Comparison of ENCODE assay signal across 24 mouse cellular contexts in the genomic region with DNA sequence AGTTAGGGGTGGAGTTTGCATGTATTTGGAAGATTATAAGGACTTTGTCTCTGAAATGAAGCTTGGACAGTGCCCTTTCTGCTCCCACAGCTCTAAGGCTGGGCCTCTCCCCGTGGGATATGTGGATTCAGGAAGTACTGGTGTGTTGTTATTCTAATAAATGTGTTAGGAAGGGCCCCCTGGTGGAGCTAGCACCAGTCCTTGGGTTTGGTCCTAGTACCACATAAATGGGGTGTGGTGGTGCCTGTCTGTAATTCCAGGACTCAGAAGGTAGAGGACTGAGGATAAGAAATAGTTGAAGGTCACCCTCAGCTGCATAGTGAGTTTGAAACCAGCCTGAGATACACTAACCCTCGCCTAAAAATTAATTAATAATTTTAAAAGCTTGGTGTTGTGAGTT. TPM values are rescaled to one million over a fixed set of nuclear protein-coding genes. Genes with fewer than 3 reads are reported as not detected.
DNase-seq lines count a peak whose midpoint lies in the region; ATAC-seq and TF ChIP-seq lines count a peak whose summit lies in the region.
"Had no signal": no experiment of that assay in that cellular context is flagged by ENCODE, and none has a peak within 500 bp of the region (broad histone marks: within the 10 kb centered on the region; RNA-seq: fewer than 3 reads in every experiment).

No protein-coding gene starts in this region.

- WGBS in heart, adult 2 months: 35% methylated on average over 2 of the region's 2 CpGs
- WGBS in stomach, postnatal 0 days: 22% methylated on average over 2 of the region's 2 CpGs

- no peaks in the 10 kb centered on the region for H3K79me2 ChIP-seq in heart, adult 2 months (replicated peaks; ENCODE audit: control insufficient read depth, insufficient read depth, low read length)

- no peaks in the 10 kb centered on the region for H3K36me3 ChIP-seq in heart, adult 2 months (ENCODE audit: control insufficient read depth, insufficient read depth, low read length)
- no peaks in the 10 kb centered on the region for H3K36me3 ChIP-seq in stomach, postnatal 0 days (ENCODE audit: control insufficient read depth, insufficient read depth, low read length)
- H3K36me3 ChIP-seq: G1E; limb, embryonic 13.5 days; liver, embryonic 13.5 days; neural tube, embryonic 12.5 days had no signal

- no peaks in the 10 kb centered on the region for H3K9me3 ChIP-seq in stomach, postnatal 0 days (ENCODE audit: control insufficient read depth, low read length)
- H3K9me3 ChIP-seq: forebrain, embryonic 13.5 days; G1E; limb, embryonic 13.5 days; liver, embryonic 13.5 days; neural tube, embryonic 12.5 days had no signal

- H3K9ac ChIP-seq in heart, adult 2 months (ENCODE audit: low read depth, low read length): no peak overlapping the region
- H3K9ac ChIP-seq in stomach, postnatal 0 days (ENCODE audit: low read length): no peak overlapping the region
- H3K9ac ChIP-seq: forebrain, embryonic 13.5 days; limb, embryonic 13.5 days; liver, embryonic 13.5 days; neural tube, embryonic 12.5 days had no signal

- H3K4me1 ChIP-seq in heart, adult 2 months (ENCODE audit: control insufficient read depth, insufficient read depth, low read length): no peaks in the 10 kb centered on the region
- H3K4me1 ChIP-seq in stomach, postnatal 0 days (replicated peaks; ENCODE audit: control insufficient read depth, insufficient read depth): no peaks in the 10 kb centered on the region
- H3K4me1 ChIP-seq: forebrain, embryonic 13.5 days; limb, embryonic 13.5 days; neural tube, embryonic 12.5 days had no signal

- ATAC-seq in common myeloid progenitor, adult 5-6 weeks (replicated peaks; ENCODE audit: low read depth, poor library complexity, severe bottlenecking): peak; percentile 27; the same call in 1 of the 2 replicates
- ATAC-seq in stomach, postnatal 0 days (ENCODE audit: low FRiP score, low TSS enrichment): no peak
- ATAC-seq: forebrain, embryonic 13.5 days; hindbrain, postnatal 0 days had no signal

- TF ChIP-seq POLR2A in heart, adult 2 months (IDR thresholded peaks at IDR 0.05; ENCODE audit: insufficient read depth, low read depth, low read length): no peak

- peak; percentile 35 for TF ChIP-seq CTCF in heart, adult 2 months (IDR thresholded peaks at IDR 0.05)
- peak; percentile 34 for TF ChIP-seq CTCF in stomach, postnatal 0 days (IDR thresholded peaks at IDR 0.05; ENCODE audit: low read depth)

- intact Hi-C loops in heart, adult 2 months (cut with DNase I): no loop called here
- intact Hi-C loops in heart, postnatal 10 days (cut with DNase I): no loop called here

- no peak for DNase-seq in heart, adult 2 months
- no peak for DNase-seq in heart, postnatal 10 days
- peak; percentile 20 for DNase-seq in lung, postnatal 10 days
- DNase-seq in lung, adult 18-20 months: no peak
- DNase-seq in stomach, postnatal 0 days (ENCODE audit: low spot score): no peak
- DNase-seq in B cell, adult 2 months: no peak
- DNase-seq in T-cell, adult 2 months (ENCODE audit: low spot score): no peak
- DNase-seq: adrenal gland, adult 8-10 months; cerebellum, adult 18-20 months; heart, postnatal 14 days; kidney, adult 18-20 months; liver, embryonic 13.5 days; midbrain, embryonic 14.5 days; retina, postnatal 1 day; right cerebral cortex, postnatal 25 days; spleen, adult 18-20 months; thymus, postnatal 14 days had no signal

- H3K4me2 ChIP-seq in stomach, postnatal 0 days (replicated peaks; ENCODE audit: low read depth): no peak overlapping the region
- H3K4me2 ChIP-seq: forebrain, embryonic 13.5 days; heart, embryonic 11.5 days; limb, embryonic 13.5 days; liver, embryonic 13.5 days; neural tube, embryonic 12.5 days had no signal

- no peak for TF ChIP-seq EP300 in heart, adult 2 months (IDR thresholded peaks at IDR 0.05; ENCODE audit: insufficient read depth, low read depth, low read length)
- TF ChIP-seq EP300 in stomach, postnatal 0 days (optimal IDR thresholded peaks at IDR 0.05): no peak

- H3K4me3 ChIP-seq in heart, adult 2 months: no peak overlapping the region
- H3K4me3 ChIP-seq in stomach, postnatal 0 days (ENCODE audit: low read depth, low read length): no peak overlapping the region
- H3K4me3 ChIP-seq: forebrain, embryonic 13.5 days; limb, embryonic 13.5 days; liver, embryonic 13.5 days; neural tube, embryonic 12.5 days had no signal

- H3K27ac ChIP-seq in heart, adult 2 months: no peak overlapping the region
- no peak overlapping the region for H3K27ac ChIP-seq in stomach, postnatal 0 days (replicated peaks)
- H3K27ac ChIP-seq: forebrain, embryonic 13.5 days; hindbrain, postnatal 0 days; limb, embryonic 13.5 days; liver, embryonic 13.5 days; neural tube, embryonic 12.5 days had no signal

- no peaks in the 10 kb centered on the region; the same call in 1 of the 2 replicates for H3K27me3 ChIP-seq in heart, adult 2 months (ENCODE audit: control insufficient read depth, insufficient read depth, low read length)
- H3K27me3 ChIP-seq in stomach, postnatal 0 days (ENCODE audit: control insufficient read depth, insufficient read depth, low read length): no peaks in the 10 kb centered on the region
- H3K27me3 ChIP-seq: forebrain, embryonic 13.5 days; limb, embryonic 13.5 days; neural tube, embryonic 12.5 days had no signal

RNA-seq across cellular contexts. Expression of a gene that starts 24.1 kb away (rescaled TPM):
- under 1 TPM in 1 of 2 experiments, not detected in 1; 0.20 TPM for total RNA-seq in heart, adult 2 months (2021)
- 0.47 and 0.59 TPM in 2 replicates for polyA plus RNA-seq in heart, adult 2 months (2012; rRNA removed)
- total RNA-seq in heart, postnatal 10 days (2021): under 1 TPM; 0.17 to 0.31 TPM
- 0.18 and 0.34 TPM in 2 replicates for total RNA-seq in common myeloid progenitor, adult 5-6 weeks (2017)
- 0.81 and 1.1 TPM in 2 replicates for polyA plus RNA-seq in stomach, postnatal 0 days (2015; fragmentation: Nextera tagmentation; extraction: Ambion mirVana)

RNA-seq across cellular contexts. Expression of a gene that starts 31.9 kb away (rescaled TPM):
- 100 to 1,000 TPM in 1 of 2 experiments, 10 to 100 TPM in 1; 85.1 to 102 TPM for total RNA-seq in heart, adult 2 months (2021)
- polyA plus RNA-seq in heart, adult 2 months (2012; rRNA removed): 38.8 and 51.5 TPM in 2 replicates
- total RNA-seq in heart, postnatal 10 days (2021): 10 to 100 TPM; 68.4 to 70.6 TPM
- 56.4 and 67.3 TPM in 2 replicates for total RNA-seq in common myeloid progenitor, adult 5-6 weeks (2017)
- polyA plus RNA-seq in stomach, postnatal 0 days (2015; fragmentation: Nextera tagmentation; extraction: Ambion mirVana): 136 and 142 TPM in 2 replicates

RNA-seq across cellular contexts. Expression of a gene that starts 32.2 kb away (rescaled TPM):
- total RNA-seq in heart, adult 2 months (2021): 100 to 1,000 TPM; 307 to 341 TPM
- polyA plus RNA-seq in heart, adult 2 months (2012; rRNA removed): 90.7 and 108 TPM in 2 replicates
- 100 to 1,000 TPM; 406 to 408 TPM for total RNA-seq in heart, postnatal 10 days (2021)
- 1,747 and 1,973 TPM in 2 replicates for total RNA-seq in common myeloid progenitor, adult 5-6 weeks (2017)
- polyA plus RNA-seq in stomach, postnatal 0 days (2015; fragmentation: Nextera tagmentation; extraction: Ambion mirVana): 956 and 1,016 TPM in 2 replicates

RNA-seq across cellular contexts. Expression of a gene that starts 41.4 kb away (rescaled TPM):
- total RNA-seq in heart, adult 2 months (2021): 1 to 10 TPM; 3.0 to 3.8 TPM
- polyA plus RNA-seq in heart, adult 2 months (2012; rRNA removed): 2.9 and 6.6 TPM in 2 replicates
- 10 to 100 TPM; 17.8 to 18.8 TPM for total RNA-seq in heart, postnatal 10 days (2021)
- total RNA-seq in common myeloid progenitor, adult 5-6 weeks (2017): not detected in 2 replicates
- 2.7 and 3.5 TPM in 2 replicates for polyA plus RNA-seq in stomach, postnatal 0 days (2015; fragmentation: Nextera tagmentation; extraction: Ambion mirVana)
- polyA plus RNA-seq: G1E had no signal

RNA-seq across cellular contexts. Expression of a gene that starts 45.7 kb away (rescaled TPM):
- total RNA-seq in heart, adult 2 months (2021): 1 to 10 TPM; 1.2 to 1.4 TPM
- polyA plus RNA-seq in heart, adult 2 months (2012; rRNA removed): 1.3 and 2.0 TPM in 2 replicates
- 1 to 10 TPM; 2.3 to 3.1 TPM for total RNA-seq in heart, postnatal 10 days (2021)
- total RNA-seq in common myeloid progenitor, adult 5-6 weeks (2017): 1.7 and 5.7 TPM in 2 replicates
- polyA plus RNA-seq in stomach, postnatal 0 days (2015; fragmentation: Nextera tagmentation; extraction: Ambion mirVana): 0.59 and 1.2 TPM in 2 replicates
